Comparison of ENCODE assay signal across 8 mouse cellular contexts in genomic region chr11:105363598-105364385, GRCm38 (mm10).
DNase-seq lines count a peak whose midpoint lies in the region; ATAC-seq and TF ChIP-seq lines count a peak whose summit lies in the region.

No protein-coding gene starts in this region.

- DNase-seq in ES-CJ7 (ENCODE audit: low read depth, low spot score), result peak; percentile 29
- peak; percentile 46 for DNase-seq in brain, embryonic 18.5 days (ENCODE audit: low read depth, low spot score)
- no peak for DNase-seq in liver, embryonic 14.5 days (ENCODE audit: low read depth in 3 of 3, low spot score in 3 of 3)
- DNase-seq in right cerebral cortex, postnatal 25 days, result peak; percentile 75
- no peak for DNase-seq in cerebellum, adult 2 months
- no peak for DNase-seq in thymus, adult 18-20 months

- ATAC-seq in heart, embryonic 11.5 days (replicated peaks; ENCODE audit: insufficient number of reproducible peaks, low FRiP score, low TSS enrichment), result no peak; the same call in 1 of the 2 replicates
- no peak; the same call in 1 of the 2 replicates for ATAC-seq in kidney, embryonic 15.5 days (replicated peaks; ENCODE audit: low FRiP score)
- no peak for ATAC-seq in liver, embryonic 14.5 days (ENCODE audit: insufficient read depth)

- no peaks in the 10 kb centered on the region for H3K27me3 ChIP-seq in heart, embryonic 11.5 days (ENCODE audit: control insufficient read depth, insufficient read depth, low read length)
- no peaks in the 10 kb centered on the region; the same call in 1 of the 2 replicates for H3K27me3 ChIP-seq in kidney, embryonic 15.5 days
- H3K27me3 ChIP-seq in liver, embryonic 14.5 days (ENCODE audit: control insufficient read depth, insufficient read depth, low read length), result peaks cover 15% of the 10 kb centered on the region
- no peaks in the 10 kb centered on the region for H3K27me3 ChIP-seq in cerebellum, adult 2 months (ENCODE audit: control insufficient read depth, insufficient read depth, low read length)

- no peaks in the 10 kb centered on the region for H3K9me3 ChIP-seq in heart, embryonic 11.5 days (replicated peaks; ENCODE audit: control insufficient read depth, low read length)
- no peaks in the 10 kb centered on the region for H3K9me3 ChIP-seq in kidney, embryonic 15.5 days (replicated peaks)
- H3K9me3 ChIP-seq in liver, embryonic 14.5 days (ENCODE audit: control insufficient read depth, low read length), result no peaks in the 10 kb centered on the region

- peak overlapping the region; percentile 80 for H3K9ac ChIP-seq in heart, embryonic 11.5 days (ENCODE audit: low read depth, low read length)
- no peak overlapping the region; the same call in 1 of the 2 replicates for H3K9ac ChIP-seq in kidney, embryonic 15.5 days
- no peak overlapping the region for H3K9ac ChIP-seq in liver, embryonic 14.5 days (replicated peaks)

- H3K4me3 ChIP-seq in heart, embryonic 11.5 days (ENCODE audit: low read depth, low read length), result peak overlapping the region; percentile 61
- peak overlapping the region; percentile 60 for H3K4me3 ChIP-seq in kidney, embryonic 15.5 days (replicated peaks)
- H3K4me3 ChIP-seq in liver, embryonic 14.5 days (ENCODE audit: insufficient read depth in 1 of 2, low read depth in 2 of 2, low read length in 2 of 2), result peak overlapping the region in 1 of 2 experiments; percentile 59; a peak in 2 of 4 replicates
- H3K4me3 ChIP-seq in cerebellum, adult 2 months (replicated peaks; ENCODE audit: insufficient read depth, low read depth, low read length), result no peak overlapping the region

- H3K4me1 ChIP-seq in heart, embryonic 11.5 days (ENCODE audit: control insufficient read depth, insufficient read depth, low read length), result peaks cover 42% of the 10 kb centered on the region
- H3K4me1 ChIP-seq in kidney, embryonic 15.5 days, result peaks cover 39% of the 10 kb centered on the region
- peaks cover 44 to 49% of the 10 kb centered on the region in 2 experiments for H3K4me1 ChIP-seq in liver, embryonic 14.5 days (replicated peaks; ENCODE audit: control insufficient read depth in 2 of 2, insufficient read depth in 2 of 2, low read length in 1 of 2)
- H3K4me1 ChIP-seq in cerebellum, adult 2 months (ENCODE audit: control insufficient read depth, insufficient read depth, low read length), result peaks cover 9% of the 10 kb centered on the region

- H3K4me2 ChIP-seq in heart, embryonic 11.5 days, result peak overlapping the region; percentile 90
- H3K4me2 ChIP-seq in kidney, embryonic 15.5 days, result peak overlapping the region; percentile 94
- H3K4me2 ChIP-seq in liver, embryonic 14.5 days (ENCODE audit: low read depth), result peak overlapping the region; percentile 90

- WGBS in heart, embryonic 11.5 days (ENCODE audit: insufficient replicate concordance), result 23% methylated on average over 12 of the region's 12 CpGs
- 33% methylated on average over 12 of the region's 12 CpGs for WGBS in kidney, embryonic 15.5 days
- WGBS in liver, embryonic 14.5 days (ENCODE audit: insufficient replicate concordance), result 41% methylated on average over 12 of the region's 12 CpGs
- WGBS in cerebellum, adult 2 months, result 81% methylated on average over 12 of the region's 12 CpGs

- no peak for TF ChIP-seq POLR2A in cerebellum, adult 2 months (IDR thresholded peaks at IDR 0.05; ENCODE audit: borderline replicate concordance, insufficient read depth, low read length)

- no peak for TF ChIP-seq CTCF in liver, embryonic 14.5 days (IDR thresholded peaks at IDR 0.05; ENCODE audit: low read depth)
- no peak for TF ChIP-seq CTCF in cerebellum, adult 2 months (IDR thresholded peaks at IDR 0.05; ENCODE audit: borderline replicate concordance, insufficient read depth, low read depth, low read length)

- no peak for TF ChIP-seq EP300 in liver, embryonic 14.5 days (IDR thresholded peaks at IDR 0.05; ENCODE audit: low read depth)

- peak overlapping the region; percentile 87 for H3K27ac ChIP-seq in heart, embryonic 11.5 days (ENCODE audit: low read depth, low read length)
- peak overlapping the region; percentile 64 for H3K27ac ChIP-seq in kidney, embryonic 15.5 days
- no peak overlapping the region for H3K27ac ChIP-seq in liver, embryonic 14.5 days
- H3K27ac ChIP-seq in cerebellum, adult 2 months (ENCODE audit: insufficient read depth, low read length), result no peak overlapping the region

- H3K36me3 ChIP-seq in heart, embryonic 11.5 days (ENCODE audit: control insufficient read depth, insufficient read depth, low read length), result no peaks in the 10 kb centered on the region
- H3K36me3 ChIP-seq in kidney, embryonic 15.5 days, result no peaks in the 10 kb centered on the region
- no peaks in the 10 kb centered on the region for H3K36me3 ChIP-seq in liver, embryonic 14.5 days (replicated peaks; ENCODE audit: control insufficient read depth, insufficient read depth, low read depth)

Comparison
In these comparisons a context has a peak if more than half of its experiments do, and no peak if none do; other contexts are left out.
1. DNase-seq: peak in ES-CJ7 (single experiment), brain, embryonic 18.5 days (single experiment) and right cerebral cortex, postnatal 25 days (single experiment); none in liver, embryonic 14.5 days (0 of 3), cerebellum, adult 2 months (0 of 2) and thymus, adult 18-20 months (0 of 2).
2. H3K27ac ChIP-seq: peak in heart, embryonic 11.5 days (single experiment) and kidney, embryonic 15.5 days (single experiment); none in liver, embryonic 14.5 days (single experiment) and cerebellum, adult 2 months (single experiment).
3. Peak in every context shown above with its lines, with median percentiles within 50 percentile points of each other: H3K4me2 ChIP-seq.